Mouse (Mus musculus) c-Kit-negative CD71-positive TER-119-positive erythroid progenitor cells, embryonic 14.5 days (primary cell): ENCODE results near the gene Kif3a.
A peak's percentile ranks its signal among the peaks of the same experiment; 100 is the strongest.

Experiments
- DNase-seq: peaks from one replicate; pipeline ENCODE4 v3.0.0-alpha.2; 2013; ENCODE audit warnings: low read depth, low spot score

Kif3a gene

GRCm38 (mm10) chr11:53616748-53617558 lies 49.8 kb downstream of the Kif3a start:
- DNase-seq, result no peak

DNA sequence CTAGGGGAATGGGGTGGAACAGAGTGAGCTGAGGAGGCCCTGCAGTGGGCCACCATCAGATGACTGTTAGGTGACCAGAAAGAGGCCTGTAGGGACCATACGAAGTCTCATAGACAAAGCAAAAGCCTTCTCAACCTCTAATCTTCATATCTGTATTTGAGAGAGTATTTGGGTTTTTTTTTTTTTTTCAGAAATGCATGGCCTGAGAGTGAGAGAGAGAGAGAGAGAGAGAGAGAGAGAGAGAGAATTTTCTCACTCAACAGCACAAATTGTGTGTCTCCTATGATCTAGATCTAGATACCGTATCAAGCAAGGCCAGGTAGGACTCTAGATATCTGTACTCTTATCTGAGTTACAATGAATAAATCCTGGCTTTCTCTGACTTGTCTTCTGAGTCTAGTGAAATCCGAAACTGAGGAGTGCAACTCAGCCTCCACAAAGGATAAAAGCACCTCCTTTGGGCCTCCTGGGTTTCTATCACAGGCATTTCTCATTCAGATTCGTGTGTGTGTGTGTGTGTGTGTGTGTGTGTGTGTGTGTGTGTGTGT lies 50.5 kb downstream of the Kif3a start:
- no peak for DNase-seq

GRCm38 (mm10) chr11:53618619-53619198 lies 51.5 kb downstream of the Kif3a start, which contains the start of gene Il4:
TSS of gene Il4 (minus strand) at chr11:53618669.
- no peak for DNase-seq

DNA sequence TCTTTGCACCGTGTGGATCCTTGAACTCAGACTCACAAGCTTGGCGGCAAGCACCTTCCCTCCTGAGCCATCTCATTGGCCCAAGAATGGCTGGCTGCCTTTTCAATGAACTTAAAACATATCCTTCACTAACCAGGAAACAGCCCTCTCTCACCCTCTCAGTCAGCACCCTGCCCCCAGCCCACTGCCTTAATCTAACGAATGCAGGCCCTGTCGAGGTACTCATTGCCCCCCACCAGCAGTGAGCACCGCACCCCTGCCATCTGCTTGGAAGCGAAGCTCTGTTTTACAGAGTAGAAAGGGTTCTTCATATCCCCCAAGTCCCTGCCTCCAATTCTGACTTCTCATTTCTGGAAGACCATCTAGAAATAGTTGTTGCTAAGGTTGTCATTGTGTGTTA lies 52.2 kb downstream of the Kif3a start:
- DNase-seq, result no peak

DNA sequence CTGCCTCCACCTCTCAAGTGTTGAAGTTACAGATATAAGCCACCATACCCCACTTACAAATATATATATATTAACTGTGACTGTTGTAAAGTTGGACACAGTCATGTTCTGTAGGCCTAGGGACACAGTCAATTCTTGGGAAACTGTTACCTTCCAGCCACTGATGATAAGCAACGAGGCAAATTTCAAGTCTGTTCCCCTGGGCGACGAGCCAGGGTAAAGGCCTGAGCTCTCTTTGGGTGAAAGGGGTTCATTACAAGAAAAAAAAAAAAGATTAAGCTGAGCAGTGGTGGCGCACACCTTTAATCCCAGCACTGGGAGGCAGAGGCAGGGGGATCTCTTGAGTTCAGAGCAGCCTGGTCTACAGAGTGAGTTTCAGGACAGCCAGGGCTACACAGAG lies 52.9 kb downstream of the Kif3a start:
- DNase-seq, result no peak

GRCm38 (mm10) chr11:53621582-53622439 lies 54.6 kb downstream of the Kif3a start:
- DNase-seq, result no peak

DNA sequence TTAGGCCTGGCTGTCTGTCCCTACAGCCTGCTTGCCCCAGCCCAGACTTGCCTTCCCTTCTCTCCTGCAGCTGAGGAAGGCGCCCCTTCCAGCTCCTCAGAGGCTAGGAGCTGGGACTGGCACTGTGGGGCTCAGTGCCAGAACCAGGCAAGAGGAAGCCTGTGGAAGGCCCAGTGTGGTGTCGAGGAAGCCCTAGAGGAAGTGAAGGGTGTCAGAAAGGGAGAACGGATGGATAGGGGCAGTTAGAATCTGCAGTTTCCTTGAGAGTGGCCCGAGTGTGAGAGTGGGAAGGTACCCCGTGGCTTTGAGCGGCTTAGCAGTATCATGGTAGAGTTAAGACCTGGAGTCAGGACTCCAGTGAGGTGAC lies 55.2 kb downstream of the Kif3a start:
- no peak for DNase-seq

DNA sequence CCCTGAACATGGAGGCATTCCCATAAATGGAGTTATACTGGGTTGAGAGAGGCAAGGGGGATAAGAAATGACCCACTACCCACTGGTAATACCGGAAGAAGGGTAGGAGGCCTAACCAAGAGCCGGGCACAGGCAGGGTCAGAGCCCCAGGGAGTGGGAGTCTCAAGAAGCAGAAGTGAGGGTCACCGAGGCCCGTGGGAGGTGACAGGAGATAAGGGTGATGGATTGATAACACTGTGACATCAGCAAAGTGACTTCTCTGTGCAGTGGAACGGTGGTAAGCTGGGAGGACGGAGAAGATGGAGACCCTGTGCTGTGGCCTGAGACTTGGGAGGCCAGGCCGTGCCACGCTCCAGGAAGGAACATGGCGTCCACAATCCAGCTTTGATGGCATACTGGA lies 56.4 kb downstream of the Kif3a start:
- no peak for DNase-seq

- no peak for DNase-seq
These were observed 56.9 kb downstream of the Kif3a start for GRCm38 (mm10) chr11:53624124-53624523.

DNA sequence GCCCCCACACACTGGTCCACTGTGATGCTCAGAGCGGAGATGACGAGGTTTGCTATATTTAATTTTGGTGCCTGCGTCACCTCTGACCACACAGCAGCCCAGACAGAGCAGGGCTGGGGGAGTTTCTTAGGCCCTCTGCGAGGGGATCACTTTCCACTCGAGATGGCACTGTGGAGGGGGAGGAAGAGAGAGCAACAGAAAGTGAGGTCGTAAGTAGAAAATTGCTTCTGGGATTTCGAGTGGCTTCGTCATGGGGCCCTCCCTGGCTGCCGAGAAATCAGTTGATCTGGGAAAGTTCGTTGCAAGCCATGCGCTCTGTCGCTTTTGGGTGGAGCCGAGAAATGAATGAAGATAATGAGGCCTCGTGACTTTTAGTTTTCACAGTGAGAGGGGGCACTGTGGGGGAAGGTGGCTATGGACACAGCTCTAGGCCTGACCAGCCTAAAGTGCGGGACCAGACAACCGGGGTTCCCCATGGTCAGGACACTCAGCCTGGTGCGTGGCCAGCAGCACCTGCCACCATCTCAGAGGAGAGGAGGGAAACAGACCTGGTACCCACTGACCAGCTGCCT lies 59.7 kb downstream of the Kif3a start:
- DNase-seq, result peak; percentile 19

DNA sequence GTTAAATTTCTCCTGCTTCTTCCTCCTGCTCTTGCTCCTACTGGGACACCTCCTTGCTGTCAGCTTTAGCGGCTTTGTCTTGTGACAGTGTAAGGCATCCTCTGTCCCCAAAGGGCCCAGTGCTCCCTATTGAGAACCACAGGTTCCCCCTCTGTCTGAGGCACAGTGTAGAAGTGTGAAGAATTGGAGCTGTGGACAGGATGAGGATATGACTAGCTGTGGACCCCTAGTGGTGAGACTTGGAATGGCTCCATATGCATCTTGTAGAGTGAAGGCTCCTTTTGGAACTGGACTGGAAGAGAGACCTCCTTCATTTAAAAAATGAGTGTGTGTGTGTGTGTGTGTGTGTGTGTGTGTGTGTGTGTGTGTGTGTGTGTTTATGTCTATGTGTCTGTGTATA lies 60.7 kb downstream of the Kif3a start:
- DNase-seq, result peak; percentile 75

- DNase-seq, result no peak
These were observed 65.0 kb downstream of the Kif3a start for GRCm38 (mm10) chr11:53632122-53632733.

- no peak for DNase-seq
These were observed 66.5 kb downstream of the Kif3a start for GRCm38 (mm10) chr11:53633644-53634043.

- DNase-seq, result no peak
These were observed 67.4 kb downstream of the Kif3a start, which contains the start of gene Il13 for GRCm38 (mm10) chr11:53634556-53634955. TSS of gene Il13 (minus strand) at chr11:53634702.

DNA sequence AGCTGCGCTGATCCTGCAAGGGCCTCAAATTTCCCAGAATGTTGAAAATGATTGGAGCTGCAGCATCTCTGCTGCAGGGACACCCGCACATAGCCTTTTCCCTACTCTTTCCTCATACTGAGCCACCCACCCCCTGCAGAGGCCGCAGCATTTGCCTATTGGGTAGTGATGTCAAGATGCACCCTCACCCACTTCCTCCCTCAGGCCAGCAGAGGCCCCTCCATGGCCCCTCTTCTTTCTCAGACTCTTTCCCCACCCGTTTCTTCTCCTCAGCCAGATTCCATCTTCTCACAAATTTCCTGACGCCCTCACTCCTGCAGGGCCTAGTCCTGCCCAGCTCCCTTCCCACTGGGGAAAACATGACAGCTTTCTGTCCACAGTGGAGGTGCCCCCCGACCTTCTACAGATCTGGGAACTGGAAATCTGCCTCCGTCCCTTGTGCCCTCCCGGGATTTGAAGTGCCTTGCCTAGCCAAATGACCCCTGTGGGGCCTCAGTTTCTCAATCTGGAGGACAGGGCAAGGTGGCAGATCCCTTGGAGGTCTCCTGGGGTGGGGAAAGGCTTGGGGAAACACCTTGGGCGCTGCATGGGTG lies 68.5 kb downstream of the Kif3a start:
- DNase-seq, result no peak

DNA sequence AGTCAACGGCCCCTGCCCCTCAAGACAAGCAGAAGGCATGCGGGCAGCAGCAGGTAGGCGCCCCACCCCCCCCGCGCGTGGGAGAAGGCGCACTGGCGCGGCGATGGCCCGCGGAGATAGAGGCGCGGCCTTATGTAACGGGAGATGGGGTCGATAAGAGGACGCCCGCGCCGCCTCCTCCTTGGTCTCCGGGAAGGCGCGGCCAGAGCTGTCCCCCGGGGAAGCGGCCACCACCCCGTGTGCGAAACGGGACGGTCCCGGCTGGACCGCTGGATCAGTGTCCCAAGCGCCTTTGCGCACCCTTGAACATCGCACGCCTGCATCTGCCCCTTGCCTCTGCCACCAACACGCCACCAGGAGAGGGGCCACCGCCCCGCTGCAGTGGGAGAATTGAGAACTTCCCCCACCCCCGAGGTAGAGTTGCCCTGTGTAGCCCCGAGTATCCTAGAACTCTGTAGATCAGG lies 69.0 kb downstream of the Kif3a start:
- DNase-seq, result no peak

- DNase-seq, result no peak
These were observed 70.0 kb downstream of the Kif3a start for GRCm38 (mm10) chr11:53637046-53637802.

DNA sequence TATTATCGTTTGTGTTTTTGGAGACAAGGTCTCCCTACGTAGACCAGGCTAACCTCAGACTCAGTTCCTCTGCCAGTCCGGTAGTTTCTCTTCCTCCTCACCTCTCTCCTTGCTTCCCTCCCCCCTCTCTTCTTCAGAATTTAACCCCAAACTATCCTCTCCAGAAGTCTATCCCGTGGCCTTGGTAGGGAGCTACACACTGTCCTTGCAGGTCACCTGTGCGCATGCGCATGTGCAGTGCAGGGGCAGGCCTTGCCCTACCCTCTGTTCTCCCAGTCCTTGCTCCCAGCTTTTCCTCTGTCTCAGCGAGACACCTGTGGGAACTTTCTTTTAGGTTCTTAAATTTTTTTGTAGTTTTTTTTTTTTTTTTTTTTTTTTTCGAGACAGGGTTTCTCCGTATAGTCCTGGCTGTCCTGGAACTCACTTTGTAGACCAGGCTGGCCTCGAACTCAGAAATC lies 70.7 kb downstream of the Kif3a start:
- no peak for DNase-seq

GRCm38 (mm10) chr11:53642744-53643279 lies 75.6 kb downstream of the Kif3a start:
- DNase-seq, result no peak

DNA sequence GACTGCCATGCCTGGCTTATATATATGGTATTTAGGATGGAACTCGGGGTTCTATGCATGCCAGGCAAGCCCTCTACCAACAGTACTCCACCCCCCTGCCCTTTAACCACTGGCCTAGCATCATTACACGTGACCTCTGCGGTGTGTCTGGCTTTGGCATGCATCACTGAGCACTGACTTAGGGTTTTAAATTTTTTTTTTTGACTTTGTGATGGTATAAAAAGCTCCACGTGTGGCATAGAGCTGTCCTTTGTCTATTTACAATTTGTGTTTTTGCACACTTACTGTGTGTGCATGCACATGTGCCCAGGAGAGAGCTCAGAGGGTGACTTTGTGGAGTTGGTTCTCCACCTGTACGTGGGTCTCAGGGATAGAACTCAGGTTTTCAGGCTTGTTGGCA lies 76.8 kb downstream of the Kif3a start:
- DNase-seq, result no peak
